Mouse (Mus musculus) neural tube, embryonic 12.5 days (tissue): Measurements from ENCODE around the gene Mrpl11. TPM values are rescaled to one million over a fixed set of nuclear protein-coding genes. Genes with fewer than 3 reads are reported as not detected.

Experiments used
- ATAC-seq: fragments of 200-750 bp; cut with Nextera tagmentation; 2 replicates; pipeline ENCODE4 v1.8.0; 2017; ENCODE audit warnings: low read depth, mild to moderate bottlenecking, moderate TSS enrichment, moderate library complexity; ENCODE audit not compliant: low FRiP score
- H3K27ac ChIP-seq: fragments of 300-500 bp; sonication (generic); 2 replicates; pipeline ENCODE4 v1.5.1; 2016
- H3K27me3 ChIP-seq: fragments of 300-500 bp; sonication (generic); replicated peaks from 2 replicates; pipeline ENCODE4 v1.6.1; 2016; ENCODE audit warnings: mild to moderate bottlenecking
- H3K36me3 ChIP-seq: fragments of 300-500 bp; sonication (generic); 2 replicates; pipeline ENCODE4 v1.6.1; 2016; ENCODE audit warnings: mild to moderate bottlenecking
- H3K4me1 ChIP-seq: fragments of 300-500 bp; sonication (generic); 2 replicates; pipeline ENCODE4 v1.6.1; 2016
- H3K4me2 ChIP-seq: fragments of 300-500 bp; sonication (generic); replicated peaks from 2 replicates; pipeline ENCODE4 v1.6.1; 2016; ENCODE audit warnings: mild to moderate bottlenecking
- H3K4me3 ChIP-seq: fragments of 300-500 bp; sonication (generic); 2 replicates; pipeline ENCODE4 v1.5.1; 2016
- H3K9ac ChIP-seq: fragments of 300-500 bp; sonication (generic); 2 replicates; pipeline ENCODE4 v1.6.1; 2016; ENCODE audit warnings: mild to moderate bottlenecking
- H3K9me3 ChIP-seq: fragments of 300-500 bp; sonication (generic); 2 replicates; pipeline ENCODE4 v1.6.1; 2016; ENCODE audit warnings: mild to moderate bottlenecking
- WGBS: fragments of 180-500 bp; shearing (Covaris S2); methylation state at CpG from one replicate; pipeline ENCODE4 v1.1.7; 2016; 5-methylcytosine and 5-hydroxymethylcytosine counted together
- polyA plus RNA-seq: library from polyadenylated mRNA; unstranded; fragments of >200 nt; fragmentation: Nextera tagmentation; extraction: Ambion mirVana; gene quantifications from 2 replicates; pipeline ENCODE4 v1.2.1, GENCODE M21; 2016

The Mrpl11 gene
- 126 and 132 TPM in 2 replicates for polyA plus RNA-seq

DNA sequence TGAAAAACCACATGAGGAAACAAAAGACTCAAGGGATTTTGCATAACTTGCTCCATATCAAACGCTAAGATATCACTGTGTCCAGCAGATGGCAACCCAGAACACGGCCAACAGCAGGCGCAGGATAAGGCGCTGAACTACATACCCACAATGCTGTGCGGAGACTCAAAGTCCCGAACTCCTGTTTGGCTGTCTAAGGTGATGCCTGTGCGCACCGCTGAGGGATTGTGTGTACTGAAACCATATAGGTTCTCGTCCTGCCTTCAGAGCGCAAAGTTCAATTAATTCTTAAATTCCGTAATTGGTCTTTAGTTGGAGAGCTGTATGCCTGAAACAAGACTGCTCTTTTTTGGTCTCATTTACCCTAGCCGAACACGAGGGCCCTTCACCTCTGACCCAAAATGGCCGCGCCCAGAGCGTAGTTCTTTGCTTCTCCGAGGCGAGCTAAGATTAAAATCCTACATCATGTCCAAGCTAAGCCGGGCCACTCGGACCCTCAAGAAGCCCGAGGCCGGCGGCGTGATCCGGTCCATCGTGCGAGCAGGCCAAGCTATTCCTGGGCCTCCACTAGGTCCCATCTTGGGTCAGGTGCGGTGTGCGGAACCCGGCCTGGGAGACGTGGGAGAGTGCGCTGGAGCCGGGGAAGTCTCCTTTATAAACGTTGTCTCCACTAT is at the start of gene Mrpl11:
TSS of gene Mrpl11 (plus strand) at position 220 of the 674 bp plus-strand sequence.
- H3K27me3 ChIP-seq, result no peaks in the 10 kb centered on the region
- under 1% methylated on average over 34 of the region's 34 CpGs for WGBS
- peaks cover 9% of the 10 kb centered on the region; the same call in 1 of the 2 replicates for H3K4me1 ChIP-seq
- H3K9me3 ChIP-seq, result no peaks in the 10 kb centered on the region
- peaks cover 28% of the 10 kb centered on the region for H3K36me3 ChIP-seq
- ATAC-seq, result peak; percentile 91
- peak within 1 kb of the TSS; percentile 76 for H3K4me3 ChIP-seq
- H3K27ac ChIP-seq, result no peak within 1 kb of the TSS; the same call in 1 of the 2 replicates
- H3K9ac ChIP-seq, result peak within 1 kb of the TSS; percentile 70
- peak within 1 kb of the TSS; percentile 83 for H3K4me2 ChIP-seq

DNA sequence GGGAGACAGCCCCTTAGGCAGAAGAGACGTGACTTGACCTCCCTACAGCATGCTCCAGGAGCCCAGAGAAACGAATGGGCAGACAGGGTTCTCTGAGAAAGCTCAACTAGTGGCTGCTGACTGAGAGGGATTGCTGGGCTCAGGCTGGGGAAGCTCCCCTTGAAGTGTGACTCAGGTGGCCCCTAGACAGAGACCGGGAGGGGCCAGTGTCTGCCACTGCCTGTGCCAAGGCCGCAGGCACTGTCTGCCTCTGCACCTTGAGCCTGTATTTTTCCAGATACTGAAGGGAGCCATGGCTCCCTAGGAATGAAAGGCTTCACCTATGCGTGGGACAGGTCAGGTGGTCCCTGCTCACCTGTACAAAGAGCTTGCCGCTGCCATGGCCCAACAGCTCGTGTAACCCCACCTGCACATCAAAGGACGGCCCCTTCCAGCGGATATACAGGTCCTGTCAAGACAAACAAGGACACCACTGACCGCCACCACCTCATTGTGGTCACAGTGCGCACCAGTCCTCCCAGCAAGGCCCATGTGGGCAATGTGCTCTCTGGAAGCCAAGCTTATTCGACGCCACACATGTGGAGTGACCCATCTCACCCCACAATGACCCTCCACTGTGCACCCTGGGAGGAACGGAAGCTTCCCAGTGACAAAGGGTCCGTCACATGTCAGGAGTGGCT is 45.9 kb upstream of the Mrpl11 start:
- Histone ChIP-seq H3K4me3 (no peak overlapping the region), H3K36me3 (peaks cover 93% of the 10 kb centered on the region), H3K9me3 (no peaks in the 10 kb centered on the region), H3K4me1 (no peaks in the 10 kb centered on the region), H3K4me2 (no peak overlapping the region), H3K27me3 (no peaks in the 10 kb centered on the region), H3K9ac (no peak overlapping the region), H3K27ac (no peak overlapping the region)
- no peak for ATAC-seq
- 94% methylated on average over 15 of the region's 15 CpGs for WGBS

DNA sequence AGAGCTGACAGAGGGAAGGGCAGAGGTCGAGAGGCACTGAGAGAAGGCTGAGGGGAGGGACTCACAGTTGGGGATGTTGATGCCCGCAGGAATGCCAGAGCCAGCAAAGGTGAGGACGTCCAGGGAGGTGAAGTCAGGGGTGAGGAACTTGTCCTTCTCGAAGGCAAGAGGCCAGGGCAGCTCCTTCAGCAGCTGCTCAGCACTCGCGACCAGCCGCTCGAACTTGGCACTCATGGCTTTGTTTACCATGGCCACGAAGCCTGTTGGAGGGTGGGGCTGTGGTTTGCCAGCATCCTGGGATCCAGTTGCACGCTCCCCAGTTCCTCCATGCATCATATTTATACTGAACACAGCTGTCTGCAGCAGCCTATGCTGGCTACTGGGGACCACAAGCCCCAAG is 45.1 kb upstream of the Mrpl11 start:
- Histone ChIP-seq H3K27me3 (no peaks in the 10 kb centered on the region), H3K36me3 (peaks cover 96% of the 10 kb centered on the region)
- ATAC-seq, result no peak

DNA sequence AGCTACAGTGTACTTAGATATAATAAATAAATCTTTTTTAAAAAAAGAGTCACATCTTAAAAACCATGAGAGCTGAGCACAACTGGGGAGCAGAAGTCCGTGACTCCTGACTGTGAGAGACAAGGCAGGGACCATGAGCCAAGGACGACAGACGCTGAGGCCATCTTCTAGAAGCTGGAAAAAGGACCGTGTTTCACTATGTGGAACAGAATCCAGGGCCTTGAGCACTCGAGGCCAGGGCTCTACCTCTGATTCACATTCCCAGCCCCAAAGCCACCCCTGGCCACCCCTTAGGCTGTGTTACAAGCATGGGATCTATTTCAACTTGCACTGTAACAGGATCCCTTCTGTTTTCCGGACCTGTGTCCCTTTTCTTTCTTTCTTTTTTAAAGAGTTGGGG is 42.3 kb upstream of the Mrpl11 start:
- no peaks in the 10 kb centered on the region for H3K4me1 ChIP-seq
- ATAC-seq, result no peak
- H3K4me2 ChIP-seq, result no peak overlapping the region
- WGBS, result 88% methylated on average over 6 of the region's 6 CpGs
- H3K27ac ChIP-seq, result no peak overlapping the region
- no peak overlapping the region for H3K4me3 ChIP-seq
- H3K27me3 ChIP-seq, result no peaks in the 10 kb centered on the region
- no peaks in the 10 kb centered on the region for H3K9me3 ChIP-seq
- peaks cover 96% of the 10 kb centered on the region for H3K36me3 ChIP-seq
- H3K9ac ChIP-seq, result no peak overlapping the region

More for the DNA sequence above, 45.1 kb upstream of the Mrpl11 start:
- Histone ChIP-seq H3K4me3 (no peak overlapping the region), H3K9me3 (no peaks in the 10 kb centered on the region), H3K27ac (no peak overlapping the region), H3K4me1 (no peaks in the 10 kb centered on the region), H3K4me2 (no peak overlapping the region), H3K9ac (no peak overlapping the region)
- WGBS, result 94% methylated on average over 10 of the region's 10 CpGs

DNA sequence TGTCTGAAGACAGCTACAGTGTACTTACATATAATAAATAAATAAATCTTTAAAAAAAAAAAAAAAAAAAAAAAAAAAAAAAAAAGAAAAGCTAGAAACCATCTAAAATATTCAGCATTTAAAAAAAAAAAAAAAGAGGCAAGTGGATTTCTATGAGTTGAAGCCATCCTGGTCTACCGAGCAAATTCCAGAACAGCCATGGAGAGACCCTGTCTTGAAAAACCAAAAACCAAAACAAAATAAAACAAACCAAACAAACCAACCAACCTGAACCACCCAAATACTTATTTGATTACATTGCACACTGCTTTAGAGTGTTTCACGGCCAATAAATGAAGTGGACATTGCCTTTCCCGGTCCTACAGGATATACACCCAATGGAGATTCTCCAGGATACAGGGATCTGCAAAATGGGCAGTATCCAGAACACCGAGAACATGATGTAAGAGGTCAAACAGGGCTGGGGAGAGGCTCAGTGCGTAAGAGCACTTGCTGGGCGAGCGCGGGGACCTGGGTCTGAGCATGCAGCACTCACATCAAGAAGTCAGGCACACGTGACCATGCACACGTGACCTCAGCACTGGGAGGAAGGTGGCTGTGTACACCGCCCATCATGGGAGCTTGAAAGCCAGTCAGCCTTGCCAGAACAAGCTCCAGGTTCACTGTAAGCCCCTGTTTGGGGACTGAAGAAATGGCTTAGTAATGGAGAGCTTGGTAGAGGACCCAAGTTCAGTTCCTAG is 36.7 kb upstream of the Mrpl11 start:
- H3K9ac ChIP-seq, result no peak overlapping the region
- no peak for ATAC-seq
- H3K4me2 ChIP-seq, result no peak overlapping the region
- WGBS, result 96% methylated on average over 11 of the region's 11 CpGs
- peaks cover 12% of the 10 kb centered on the region for H3K4me1 ChIP-seq
- no peaks in the 10 kb centered on the region for H3K27me3 ChIP-seq
- H3K36me3 ChIP-seq, result peaks cover 57% of the 10 kb centered on the region
- no peak overlapping the region for H3K4me3 ChIP-seq
- H3K9me3 ChIP-seq, result no peaks in the 10 kb centered on the region
- no peak overlapping the region for H3K27ac ChIP-seq

DNA sequence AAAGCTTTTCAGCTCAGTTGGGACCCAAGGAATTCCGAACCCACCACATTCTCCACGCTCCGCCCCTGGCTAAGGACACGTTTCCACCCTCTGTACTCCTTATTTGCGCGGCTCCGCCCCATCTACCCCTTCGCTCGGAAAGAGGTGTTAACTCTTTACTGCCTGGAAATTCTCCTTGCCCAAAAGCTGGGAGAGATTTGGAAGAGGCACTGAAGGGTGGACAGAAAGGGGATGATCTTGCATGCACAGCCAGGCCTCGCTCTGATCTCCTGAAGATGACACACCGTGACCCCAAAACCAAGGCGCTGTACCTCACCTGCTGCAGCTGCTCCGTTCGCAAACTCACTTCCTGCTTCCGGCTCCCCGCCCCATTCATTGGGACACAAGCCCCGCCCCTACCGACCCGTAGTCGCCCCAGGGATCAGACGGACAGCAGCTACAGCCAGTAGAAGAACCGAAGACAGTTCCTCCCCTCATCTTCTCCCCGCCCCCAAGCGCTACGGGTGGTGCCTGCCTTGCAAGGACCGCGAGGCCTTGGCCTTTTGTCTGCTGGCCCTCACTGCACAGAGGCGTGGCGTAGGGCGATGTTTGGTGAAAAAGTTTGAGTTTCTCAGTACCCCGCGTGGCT is 33.9 kb upstream of the Mrpl11 start, which contains the start of gene Dpp3:
TSS of gene Dpp3 (minus strand) at position 384 of the 628 bp plus-strand sequence.
- peak within 1 kb of the TSS; percentile 63 for H3K4me2 ChIP-seq
- under 1% methylated on average over 32 of the region's 32 CpGs for WGBS
- no peaks in the 10 kb centered on the region for H3K9me3 ChIP-seq
- peaks cover 12% of the 10 kb centered on the region for H3K4me1 ChIP-seq
- ATAC-seq, result peak; percentile 97
- H3K9ac ChIP-seq, result peak within 1 kb of the TSS; percentile 62
- no peaks in the 10 kb centered on the region for H3K27me3 ChIP-seq
- H3K36me3 ChIP-seq, result peaks cover 43% of the 10 kb centered on the region
- peak within 1 kb of the TSS; percentile 53 for H3K4me3 ChIP-seq
- peak within 1 kb of the TSS; percentile 47 for H3K27ac ChIP-seq

DNA sequence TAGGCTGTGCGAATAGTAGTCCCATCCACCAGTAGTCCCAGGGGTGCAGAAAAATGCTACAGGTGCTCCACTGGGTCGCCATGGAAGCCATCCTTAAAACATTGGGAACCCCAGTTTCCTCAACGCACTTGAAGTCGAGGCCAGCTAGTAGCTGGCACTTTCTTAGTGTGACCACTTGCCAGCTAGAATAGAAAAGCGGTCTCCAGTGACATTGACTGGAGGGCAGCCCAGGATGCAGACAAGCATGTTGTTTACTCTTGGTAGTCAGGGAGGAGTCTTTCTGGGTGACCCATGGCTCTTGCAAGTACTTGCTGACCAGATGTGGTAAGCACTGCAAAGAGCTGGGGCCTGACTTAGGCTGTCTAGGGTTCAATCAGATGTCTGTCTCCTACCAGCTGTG is 33.2 kb upstream of the Mrpl11 start:
- ATAC-seq, result no peak; the same call in 1 of the 2 replicates
- 54% methylated on average over 5 of the region's 5 CpGs for WGBS
- Histone ChIP-seq H3K9me3 (no peaks in the 10 kb centered on the region), H3K27me3 (no peaks in the 10 kb centered on the region), H3K4me2 (peak overlapping the region; percentile 63), H3K4me1 (peaks cover 12% of the 10 kb centered on the region), H3K9ac (peak overlapping the region; percentile 62), H3K27ac (peak overlapping the region; percentile 47; the same call in 1 of the 2 replicates), H3K36me3 (peaks cover 35% of the 10 kb centered on the region), H3K4me3 (peak overlapping the region; percentile 53)

DNA sequence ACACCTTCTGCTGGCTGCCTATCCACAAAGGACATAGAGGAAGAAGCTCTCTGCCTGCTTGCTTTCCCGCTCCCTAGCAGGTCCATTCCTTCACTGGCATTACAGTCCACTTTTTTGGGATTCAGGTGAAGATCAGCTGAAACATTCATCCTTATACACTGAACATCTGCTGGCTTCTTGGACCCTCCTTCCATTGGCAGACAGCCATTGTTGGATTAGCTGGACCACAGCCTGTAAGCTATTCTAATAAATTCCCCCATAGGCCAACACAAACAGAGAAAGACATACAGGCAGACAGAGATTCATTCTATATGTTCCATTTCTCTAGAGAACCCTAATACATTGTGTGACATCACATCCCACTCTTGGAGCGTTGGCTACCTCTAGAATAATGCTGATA is 25.1 kb upstream of the Mrpl11 start:
- Histone ChIP-seq H3K27ac (no peak overlapping the region), H3K4me3 (no peak overlapping the region), H3K4me1 (0 out of 2 replicates have a peak, but pooled peaks cover under 1% of the 10 kb centered on the region), H3K9me3 (no peaks in the 10 kb centered on the region), H3K36me3 (peaks cover 8% of the 10 kb centered on the region), H3K27me3 (0 out of 2 replicates have a peak, but pooled peaks cover 6% of the 10 kb centered on the region), H3K9ac (no peak overlapping the region), H3K4me2 (no peak overlapping the region)
- 80% methylated on average over 2 of the region's 2 CpGs for WGBS
- no peak for ATAC-seq

DNA sequence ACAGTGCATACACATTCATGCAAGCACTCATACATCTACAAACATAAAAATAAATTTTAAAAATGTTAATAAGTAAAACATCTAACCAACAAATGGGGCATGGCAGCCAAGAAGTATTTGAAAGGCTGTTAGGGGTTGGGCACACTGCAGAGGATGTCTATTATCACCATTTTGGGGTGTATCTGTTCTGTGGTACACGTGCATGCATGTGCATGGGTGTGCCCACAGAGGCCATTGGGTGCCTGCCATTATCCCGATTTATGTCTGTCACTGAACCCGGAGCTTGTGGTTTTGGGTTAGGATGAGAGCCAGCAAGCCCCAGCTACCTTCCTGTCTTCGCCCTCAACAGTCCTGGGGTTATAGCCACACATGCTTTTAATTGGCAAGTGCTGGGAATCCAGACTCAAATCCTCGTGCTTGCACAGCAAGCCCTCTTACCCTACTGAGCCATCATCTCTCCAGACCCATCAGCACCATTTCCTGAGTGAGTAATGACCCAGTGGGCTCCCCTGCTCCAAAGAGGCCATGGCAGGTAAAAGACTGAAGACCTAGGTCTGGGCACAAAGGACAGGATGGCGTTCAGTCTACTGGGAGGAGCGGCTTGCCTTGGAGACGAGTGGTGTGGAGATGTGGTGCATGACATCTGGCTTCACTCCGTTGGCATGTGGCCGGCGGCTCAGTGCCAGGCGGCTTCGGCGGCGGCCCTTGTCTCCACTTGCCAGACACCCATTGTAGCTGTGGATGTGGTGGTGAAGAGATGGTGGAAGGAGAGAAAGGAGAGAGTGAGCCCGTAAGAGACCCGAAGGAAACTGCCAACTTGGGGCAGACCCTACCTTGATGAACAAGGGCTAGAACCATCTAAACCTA is 24.3 kb upstream of the Mrpl11 start:
- H3K9me3 ChIP-seq, result no peaks in the 10 kb centered on the region
- H3K4me3 ChIP-seq, result no peak overlapping the region
- no peak overlapping the region for H3K9ac ChIP-seq
- no peak overlapping the region for H3K4me2 ChIP-seq
- H3K27me3 ChIP-seq, result peaks cover 12% of the 10 kb centered on the region; the same call in 1 of the 2 replicates
- H3K4me1 ChIP-seq, result peaks cover 8% of the 10 kb centered on the region; the same call in 1 of the 2 replicates
- H3K27ac ChIP-seq, result no peak overlapping the region
- no peaks in the 10 kb centered on the region for H3K36me3 ChIP-seq
- no peak for ATAC-seq
- 87% methylated on average over 17 of the region's 17 CpGs for WGBS

DNA sequence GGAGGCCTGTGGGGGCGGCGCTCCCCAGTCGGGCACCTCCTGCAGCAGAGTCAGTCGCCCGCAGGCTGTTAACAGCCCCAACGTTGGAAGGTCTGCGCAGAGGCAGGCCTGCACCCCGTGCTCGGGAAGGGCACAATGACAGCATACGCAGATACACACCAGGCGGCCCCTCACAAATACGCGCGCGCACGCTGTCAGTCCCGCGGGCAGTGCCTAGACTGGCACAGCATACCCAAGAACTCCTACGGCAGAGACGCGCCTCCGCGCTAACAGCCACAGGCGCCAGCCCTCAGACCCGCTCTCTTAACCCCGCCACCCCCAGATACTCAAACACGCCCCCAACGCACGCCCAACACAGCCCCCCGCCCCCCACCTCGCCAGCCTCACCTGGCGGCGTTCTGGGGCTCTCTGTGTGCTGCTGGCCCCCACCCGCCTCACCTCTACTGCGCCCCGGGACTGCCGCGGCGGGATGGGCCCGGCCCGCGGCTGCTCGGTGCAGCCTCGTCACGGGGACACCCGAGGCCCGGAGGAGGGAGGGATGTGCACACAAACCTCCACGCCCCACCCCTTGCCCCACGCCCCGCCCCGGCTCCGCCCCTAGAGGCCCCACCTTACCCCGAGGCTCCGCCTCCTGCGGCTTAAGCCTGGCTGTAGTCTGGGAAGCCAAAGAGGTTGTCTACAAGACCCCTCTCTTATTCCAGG is 19.2 kb upstream of the Mrpl11 start, which contains the start of gene Peli3:
TSS of gene Peli3 (minus strand) at position 577 of the 702 bp plus-strand sequence.
- Histone ChIP-seq H3K27ac (no peak within 1 kb of the TSS), H3K9ac (peak within 1 kb of the TSS; percentile 73), H3K9me3 (no peaks in the 10 kb centered on the region), H3K4me2 (peak within 1 kb of the TSS; percentile 98), H3K4me3 (peak within 1 kb of the TSS; percentile 66), H3K4me1 (peaks cover 13% of the 10 kb centered on the region; the same call in 1 of the 2 replicates), H3K27me3 (peaks cover 18% of the 10 kb centered on the region; the same call in 1 of the 2 replicates), H3K36me3 (no peaks in the 10 kb centered on the region)
- WGBS, result under 1% methylated on average over 51 of the region's 55 CpGs
- peak; percentile 95 for ATAC-seq
